Mouse (Mus musculus) left cerebral cortex, postnatal 4 days (tissue): Measurements from ENCODE around the gene Olfr786. TPM values are rescaled to one million over a fixed set of nuclear protein-coding genes. Genes with fewer than 3 reads are reported as not detected.

Experiments
- DNase-seq: peaks from one replicate; pipeline ENCODE4 v3.0.0-alpha.2; 2022
- intact Hi-C: fragments of 180-260 bp; cut with DNase I; formaldehyde crosslinking; loops from one replicate; pipeline ENCODE4 v1.15.1; 2025
- total RNA-seq, 2 experiments: library from RNA; stranded (reverse); gene quantifications; 2 replicates each; pipeline ENCODE4 v1.2.3; 2021

Gene Olfr786
- not detected for total RNA-seq

DNA sequence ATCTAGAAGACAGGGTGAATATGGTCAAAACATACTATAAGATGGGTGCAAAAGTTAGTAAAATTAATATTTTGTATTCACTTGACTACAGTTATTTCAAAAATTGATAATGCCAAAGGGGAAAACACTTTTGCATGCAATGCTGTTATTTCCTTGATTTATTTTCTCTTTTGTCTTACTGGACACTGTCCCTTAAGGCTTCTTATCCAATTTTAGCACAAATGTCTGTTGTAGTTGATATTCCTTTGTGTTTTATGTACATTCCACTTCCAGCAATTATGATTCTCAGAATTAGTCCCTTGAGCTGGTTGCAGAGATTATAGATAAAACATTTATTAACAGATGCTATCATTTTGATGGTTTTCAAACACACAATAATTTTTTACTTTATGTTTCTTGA is at the start of gene Olfr786:
TSS of gene Olfr786 (plus strand) at position 301 of the 400 bp plus-strand sequence.
- DNase-seq, result no peak
- intact Hi-C loops, result no loop called here

DNA sequence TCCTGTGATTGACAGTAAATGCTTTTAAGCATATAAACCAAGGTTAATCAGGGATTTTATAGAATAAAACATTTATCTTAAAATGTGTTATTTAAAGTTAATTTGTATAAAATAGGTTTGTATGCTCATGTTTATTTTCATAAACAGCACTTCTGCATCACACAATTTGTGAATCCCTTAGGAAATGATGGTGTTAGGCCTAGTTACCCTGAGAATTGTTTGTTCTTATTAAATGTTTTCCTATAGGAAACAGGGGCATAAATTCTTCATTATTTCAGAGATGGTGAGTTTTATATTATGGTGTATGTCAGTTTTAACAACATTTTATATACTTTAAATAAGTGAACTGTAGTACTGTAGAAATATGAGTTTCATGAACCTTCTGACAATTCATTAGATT is 43.3 kb upstream of the Olfr786 start, which contains the start of gene Olfr784:
TSS of gene Olfr784 (plus strand) at position 301 of the 400 bp plus-strand sequence.
- intact Hi-C loops, result no loop called here

DNA sequence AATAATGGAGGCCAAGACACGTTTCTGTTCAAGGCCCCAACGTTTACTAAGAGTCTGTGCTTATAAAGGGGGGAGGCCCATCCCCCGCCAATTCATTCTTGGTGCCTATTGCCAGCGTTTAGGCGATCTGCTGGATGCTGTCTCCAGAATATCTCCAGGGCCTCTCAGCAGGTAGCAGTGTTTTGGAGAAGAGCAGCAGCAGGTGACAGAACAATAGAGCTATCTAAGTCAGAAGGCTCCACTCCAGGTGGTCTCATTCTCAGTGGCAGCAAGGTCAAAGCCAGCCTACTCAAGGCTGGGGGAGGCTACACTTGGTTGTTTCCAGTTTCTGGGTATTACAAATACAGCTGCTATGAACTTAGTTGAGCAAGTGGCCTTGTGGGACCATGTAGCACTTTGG is 26.2 kb upstream of the Olfr786 start:
- DNase-seq, result no peak
- intact Hi-C loops, result no loop called here

More for the DNA sequence above, 43.3 kb upstream of the Olfr786 start, which contains the start of gene Olfr784:
- DNase-seq, result no peak

DNA sequence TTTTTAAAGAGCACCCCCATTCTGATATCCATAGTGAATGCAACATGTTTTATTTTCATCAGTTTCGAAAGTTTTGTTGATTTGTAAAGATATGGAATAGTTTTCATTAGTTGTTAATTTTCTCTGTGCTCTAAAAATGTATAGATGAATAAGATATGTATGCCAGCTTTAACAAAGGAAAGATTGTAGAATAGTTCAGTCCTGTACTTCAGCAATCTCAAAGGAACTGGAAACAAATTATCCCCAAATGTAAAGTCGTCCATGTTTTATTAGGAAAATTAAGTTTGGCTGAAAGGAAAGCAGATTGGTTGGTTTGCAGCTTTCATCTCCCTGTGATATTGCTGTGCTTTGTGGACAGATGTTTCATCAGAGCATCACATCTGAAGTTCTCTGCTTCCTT is 22.0 kb upstream of the Olfr786 start, which contains the start of gene Olfr785:
TSS of gene Olfr785 (plus strand) at position 301 of the 400 bp plus-strand sequence.
- DNase-seq, result no peak
- intact Hi-C loops, result no loop called here

DNA sequence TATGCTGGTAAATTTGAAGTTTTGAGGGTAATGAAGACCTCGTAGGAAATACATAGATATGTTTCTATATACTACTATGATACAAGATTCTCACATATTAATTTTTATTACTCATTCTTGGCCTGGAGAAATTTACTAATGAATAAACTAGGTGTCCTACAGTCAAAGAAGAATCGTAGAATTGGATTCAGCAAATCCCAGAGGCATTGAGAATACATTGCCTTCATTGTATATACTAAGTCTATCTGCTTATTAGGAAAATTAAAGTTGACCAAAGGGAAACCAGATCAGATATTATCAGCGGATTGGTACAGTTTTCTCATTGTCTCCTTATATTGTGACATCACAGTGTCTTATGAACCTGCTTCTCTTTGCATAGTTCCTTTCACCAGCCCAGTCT is 34.5 kb downstream of the Olfr786 start, which contains the start of gene Olfr787:
TSS of gene Olfr787 (plus strand) at position 301 of the 400 bp plus-strand sequence.
- no peak for DNase-seq
- intact Hi-C loops, result no loop called here

DNA sequence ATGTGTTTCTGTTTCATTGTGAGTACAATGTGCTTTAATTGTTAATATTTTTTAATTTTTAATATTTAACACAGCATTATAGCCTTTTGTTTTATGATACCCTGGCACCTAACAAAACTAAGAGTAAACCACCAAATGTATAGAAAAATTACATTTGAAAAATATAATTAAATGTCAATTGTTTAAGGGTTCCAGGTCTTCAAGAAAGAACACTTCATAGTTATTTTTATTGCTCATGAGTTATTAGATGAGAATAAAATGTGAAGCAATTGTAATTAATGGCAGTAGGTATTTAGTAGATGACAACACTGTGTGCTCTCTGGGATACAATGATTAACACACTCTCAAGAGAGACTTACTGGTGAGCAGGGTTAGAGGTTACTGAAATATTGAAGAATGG is 43.6 kb downstream of the Olfr786 start, which contains the start of gene Olfr788:
TSS of gene Olfr788 (plus strand) at position 301 of the 400 bp plus-strand sequence.
- intact Hi-C loops, result no loop called here
- DNase-seq, result no peak

DNA sequence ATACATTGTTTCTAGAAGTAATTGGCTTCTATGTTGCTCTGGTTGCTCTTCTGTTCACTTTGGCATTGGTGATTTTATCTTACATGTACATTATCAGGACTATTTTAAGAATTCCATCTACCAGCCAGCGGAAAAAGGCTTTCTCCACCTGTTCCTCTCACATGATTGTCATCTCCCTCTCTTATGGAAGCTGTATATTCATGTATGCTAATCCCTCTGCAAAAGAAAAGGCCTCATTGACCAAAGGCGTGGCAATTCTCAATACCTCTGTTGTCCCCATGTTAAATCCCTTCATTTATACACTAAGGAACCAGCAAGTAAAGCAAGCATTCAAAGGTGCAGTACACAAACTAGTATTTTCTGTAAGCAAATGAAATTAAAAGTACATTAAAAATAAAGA is 46.1 kb downstream of the Olfr786 start:
- DNase-seq, result no peak
- intact Hi-C loops, result no loop called here

DNA sequence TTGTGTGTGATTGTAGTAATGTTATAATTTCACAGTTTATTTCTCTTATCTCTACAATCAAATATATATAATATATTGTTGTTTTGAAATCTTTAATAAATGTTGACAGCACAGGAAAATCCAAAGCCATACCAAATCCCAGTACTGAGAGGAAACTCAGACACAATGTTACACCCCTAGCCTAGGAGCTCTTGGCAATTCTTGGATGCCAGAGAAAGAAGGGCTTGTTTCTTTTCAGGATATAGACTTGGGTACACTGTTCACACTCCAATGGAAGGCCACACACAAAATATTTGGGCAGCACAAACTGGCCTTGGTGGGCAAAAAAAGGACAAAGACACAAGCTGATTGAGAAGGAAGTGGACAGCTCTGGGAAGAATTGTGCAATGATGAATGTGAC is 46.6 kb downstream of the Olfr786 start:
- intact Hi-C loops, result no loop called here
- DNase-seq, result no peak

DNA sequence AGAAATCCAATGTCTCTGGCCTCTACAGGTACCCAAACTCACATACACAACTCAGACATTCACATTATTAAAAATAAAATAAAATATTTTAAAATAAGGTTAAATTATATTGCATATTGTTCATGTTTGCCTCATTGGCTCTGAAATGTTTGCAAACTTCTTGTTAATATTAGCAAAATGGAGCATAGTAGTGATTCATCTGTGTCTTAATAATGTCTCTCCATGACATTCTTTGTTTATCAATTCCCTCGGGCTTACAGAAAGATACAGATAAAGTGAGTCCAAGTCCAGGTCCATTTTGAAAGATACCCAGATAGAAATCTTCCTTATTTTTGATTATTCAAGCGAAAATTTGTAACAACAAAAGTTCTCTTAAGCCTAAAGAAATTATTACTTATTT is 57.3 kb downstream of the Olfr786 start, which contains the start of gene Olfr789:
TSS of gene Olfr789 (plus strand) at position 301 of the 400 bp plus-strand sequence.
- intact Hi-C loops, result no loop called here

More for the DNA sequence above, 57.3 kb downstream of the Olfr786 start, which contains the start of gene Olfr789:
- DNase-seq, result no peak

Other genes with a start within 250 kb of the Olfr786 start
- gene Olfr772, start 249.4 kb upstream of the Olfr786 start, total RNA-seq, result not detected
- not detected for gene Olfr773, start 239.9 kb upstream of the Olfr786 start, total RNA-seq
- gene Olfr774, start 191.1 kb upstream of the Olfr786 start, total RNA-seq, result not detected
- gene Olfr775, start 178.9 kb upstream of the Olfr786 start, total RNA-seq, result not detected
- not detected for gene Olfr776, start 168.2 kb upstream of the Olfr786 start, total RNA-seq
- not detected for gene Olfr777, start 155.8 kb upstream of the Olfr786 start, total RNA-seq
- gene Olfr780, start 109.2 kb upstream of the Olfr786 start, total RNA-seq, result not detected
- gene Olfr781, start 98.5 kb upstream of the Olfr786 start, total RNA-seq, result not detected
- gene Olfr782, start 78.5 kb upstream of the Olfr786 start, total RNA-seq, result not detected
- gene Olfr784, start 43.2 kb upstream of the Olfr786 start, total RNA-seq, result under 1 TPM; 0.26 to 0.32 TPM
- not detected for gene Olfr785, start 21.9 kb upstream of the Olfr786 start, total RNA-seq
- not detected for gene Olfr787, start 34.6 kb downstream of the Olfr786 start, total RNA-seq
- gene Olfr788, start 43.7 kb downstream of the Olfr786 start, total RNA-seq, result not detected
- gene Olfr789, start 57.4 kb downstream of the Olfr786 start, total RNA-seq, result not detected
- not detected for gene Olfr790, start 71.2 kb downstream of the Olfr786 start, total RNA-seq
- not detected for gene Olfr791, start 94.5 kb downstream of the Olfr786 start, total RNA-seq
- not detected for gene Olfr792, start 111.9 kb downstream of the Olfr786 start, total RNA-seq
- gene Olfr794, start 140.3 kb downstream of the Olfr786 start, total RNA-seq, result not detected
- gene Olfr796, start 185.3 kb downstream of the Olfr786 start, total RNA-seq, result not detected
- gene Olfr798, start 200.6 kb downstream of the Olfr786 start, total RNA-seq, result not detected
- not detected for gene Olfr799, start 210.2 kb downstream of the Olfr786 start, total RNA-seq
- not detected for gene Olfr800, start 230.4 kb downstream of the Olfr786 start, total RNA-seq
- not detected for gene Olfr801, start 246.6 kb downstream of the Olfr786 start, total RNA-seq